Mouse (Mus musculus): ENCODE results near the gene Plac1. TPM values are rescaled to one million over a fixed set of nuclear protein-coding genes. Genes with fewer than 3 reads are reported as not detected.

Plac1 gene
- polyA plus RNA-seq, 1 experiment from 2014 or later, result 6.0 TPM

GRCm38 (mm10) chrX:53196392-53196791, 43.5 kb downstream of the Plac1 start:
- Histone ChIP-seq H3K9me3 (replicated peaks) (no peaks in the 10 kb centered on the region), H3K4me1 (peaks cover 5% of the 10 kb centered on the region; the same call in 1 of the 2 replicates), H3K27me3 (no peaks in the 10 kb centered on the region), H3K9ac (no peak overlapping the region), H3K36me3 (no peaks in the 10 kb centered on the region), H3K27ac (no peak overlapping the region), H3K4me2 (no peak overlapping the region), H3K4me3 (replicated peaks) (no peak overlapping the region)
- WGBS, result 37% methylated on average over 5 of the region's 5 CpGs
- peak; percentile 54 for ATAC-seq (replicated peaks; ENCODE audit: low FRiP score)

- H3K9me3 ChIP-seq (replicated peaks), result no peaks in the 10 kb centered on the region
- H3K9ac ChIP-seq, result no peak overlapping the region
- no peak for ATAC-seq (replicated peaks; ENCODE audit: low FRiP score)
- H3K36me3 ChIP-seq, result no peaks in the 10 kb centered on the region
- no peaks in the 10 kb centered on the region for H3K4me1 ChIP-seq
- peaks cover 7% of the 10 kb centered on the region; the same call in 1 of the 2 replicates for H3K27me3 ChIP-seq
- no peak overlapping the region for H3K4me3 ChIP-seq (replicated peaks)
- WGBS, result 79% methylated on average over 1 of the region's 1 CpGs
- no peak overlapping the region for H3K4me2 ChIP-seq
- no peak overlapping the region for H3K27ac ChIP-seq
Measured at GRCm38 (mm10) chrX:53188692-53189091, 51.2 kb downstream of the Plac1 start.

GRCm38 (mm10) chrX:53179801-53180200, 60.1 kb downstream of the Plac1 start:
- H3K4me2 ChIP-seq, result no peak overlapping the region
- no peaks in the 10 kb centered on the region for H3K9me3 ChIP-seq (replicated peaks)
- peaks cover 13% of the 10 kb centered on the region for H3K27me3 ChIP-seq
- WGBS, result 67% methylated on average over 3 of the region's 3 CpGs
- H3K36me3 ChIP-seq, result no peaks in the 10 kb centered on the region
- H3K4me3 ChIP-seq (replicated peaks), result no peak overlapping the region
- H3K9ac ChIP-seq, result no peak overlapping the region
- H3K27ac ChIP-seq, result no peak overlapping the region
- H3K4me1 ChIP-seq, result no peaks in the 10 kb centered on the region
- ATAC-seq (replicated peaks; ENCODE audit: low FRiP score), result no peak

GRCm38 (mm10) chrX:53176296-53176695, 63.6 kb downstream of the Plac1 start:
- WGBS, result 78% methylated on average over 5 of the region's 5 CpGs
- no peak for ATAC-seq (replicated peaks; ENCODE audit: low FRiP score)
- Histone ChIP-seq H3K27ac (no peak overlapping the region), H3K4me3 (replicated peaks) (no peak overlapping the region), H3K36me3 (no peaks in the 10 kb centered on the region), H3K9ac (no peak overlapping the region), H3K27me3 (peaks cover 16% of the 10 kb centered on the region), H3K4me2 (no peak overlapping the region), H3K9me3 (replicated peaks) (no peaks in the 10 kb centered on the region), H3K4me1 (no peaks in the 10 kb centered on the region)

GRCm38 (mm10) chrX:53168623-53169022, 71.3 kb downstream of the Plac1 start:
- H3K4me1 ChIP-seq, result peaks cover 10% of the 10 kb centered on the region
- H3K27me3 ChIP-seq, result peaks cover 17% of the 10 kb centered on the region
- ATAC-seq (replicated peaks; ENCODE audit: low FRiP score), result no peak
- WGBS, result 79% methylated on average over 2 of the region's 2 CpGs
- H3K9me3 ChIP-seq (replicated peaks), result no peaks in the 10 kb centered on the region
- no peak overlapping the region for H3K27ac ChIP-seq
- H3K4me2 ChIP-seq, result no peak overlapping the region
- no peak overlapping the region for H3K9ac ChIP-seq
- no peak overlapping the region for H3K4me3 ChIP-seq (replicated peaks)
- H3K36me3 ChIP-seq, result no peaks in the 10 kb centered on the region

- Histone ChIP-seq H3K9ac (no peak overlapping the region), H3K4me2 (no peak overlapping the region), H3K27ac (peak overlapping the region; percentile 66), H3K36me3 (no peaks in the 10 kb centered on the region), H3K27me3 (peaks cover 17% of the 10 kb centered on the region), H3K4me3 (replicated peaks) (no peak overlapping the region), H3K4me1 (peaks cover 10% of the 10 kb centered on the region), H3K9me3 (replicated peaks) (no peaks in the 10 kb centered on the region)
- 31% methylated on average over 4 of the region's 4 CpGs for WGBS
- no peak for ATAC-seq (replicated peaks; ENCODE audit: low FRiP score)
Measured at GRCm38 (mm10) chrX:53166901-53167525, 72.9 kb downstream of the Plac1 start.

- no peak for ATAC-seq (replicated peaks; ENCODE audit: low FRiP score)
- peaks cover 15% of the 10 kb centered on the region for H3K27me3 ChIP-seq
Measured at GRCm38 (mm10) chrX:53166251-53166900, 73.5 kb downstream of the Plac1 start.

GRCm38 (mm10) chrX:53162589-53162988, 77.3 kb downstream of the Plac1 start:
- Histone ChIP-seq H3K4me2 (no peak overlapping the region), H3K4me1 (peaks cover 18% of the 10 kb centered on the region), H3K27ac (no peak overlapping the region), H3K4me3 (replicated peaks) (no peak overlapping the region), H3K27me3 (peaks cover 6% of the 10 kb centered on the region; the same call in 1 of the 2 replicates), H3K9ac (no peak overlapping the region), H3K36me3 (no peaks in the 10 kb centered on the region), H3K9me3 (replicated peaks) (no peaks in the 10 kb centered on the region)
- 59% methylated on average over 4 of the region's 4 CpGs for WGBS
- ATAC-seq (replicated peaks; ENCODE audit: low FRiP score), result no peak

More at GRCm38 (mm10) chrX:53166251-53166900, 73.5 kb downstream of the Plac1 start:
- H3K36me3 ChIP-seq, result no peaks in the 10 kb centered on the region
- H3K4me2 ChIP-seq, result no peak overlapping the region
- WGBS, result 35% methylated on average over 15 of the region's 15 CpGs
- no peak overlapping the region for H3K4me3 ChIP-seq (replicated peaks)
- no peak overlapping the region for H3K9ac ChIP-seq
- H3K4me1 ChIP-seq, result peaks cover 15% of the 10 kb centered on the region
- H3K27ac ChIP-seq, result peak overlapping the region; percentile 66
- H3K9me3 ChIP-seq (replicated peaks), result no peaks in the 10 kb centered on the region

GRCm38 (mm10) chrX:53161583-53161982, 78.3 kb downstream of the Plac1 start:
- Histone ChIP-seq H3K27ac (no peak overlapping the region), H3K27me3 (peaks cover 3% of the 10 kb centered on the region; the same call in 1 of the 2 replicates)
- 57% methylated on average over 4 of the region's 4 CpGs for WGBS

GRCm38 (mm10) chrX:53161115-53161514, 78.8 kb downstream of the Plac1 start:
- no peak overlapping the region for H3K4me3 ChIP-seq (replicated peaks)
- ATAC-seq (replicated peaks; ENCODE audit: low FRiP score), result no peak

More at GRCm38 (mm10) chrX:53161583-53161982, 78.3 kb downstream of the Plac1 start:
- no peak overlapping the region for H3K4me3 ChIP-seq (replicated peaks)
- no peak for ATAC-seq (replicated peaks; ENCODE audit: low FRiP score)
- H3K36me3 ChIP-seq, result no peaks in the 10 kb centered on the region
- no peaks in the 10 kb centered on the region for H3K9me3 ChIP-seq (replicated peaks)
- no peak overlapping the region for H3K4me2 ChIP-seq
- H3K4me1 ChIP-seq, result peaks cover 10% of the 10 kb centered on the region
- H3K9ac ChIP-seq, result no peak overlapping the region

GRCm38 (mm10) chrX:53148039-53148438, 91.9 kb downstream of the Plac1 start:
- ATAC-seq (replicated peaks; ENCODE audit: low FRiP score), result no peak

More at GRCm38 (mm10) chrX:53161115-53161514, 78.8 kb downstream of the Plac1 start:
- Histone ChIP-seq H3K27ac (no peak overlapping the region), H3K36me3 (no peaks in the 10 kb centered on the region), H3K9ac (no peak overlapping the region), H3K4me1 (peaks cover 8% of the 10 kb centered on the region; the same call in 1 of the 2 replicates), H3K4me2 (no peak overlapping the region), H3K9me3 (replicated peaks) (no peaks in the 10 kb centered on the region), H3K27me3 (peaks cover 3% of the 10 kb centered on the region; the same call in 1 of the 2 replicates)
- WGBS, result 47% methylated on average over 5 of the region's 5 CpGs

GRCm38 (mm10) chrX:53146389-53146917, 93.5 kb downstream of the Plac1 start:
- Histone ChIP-seq H3K27ac (no peak overlapping the region), H3K9me3 (replicated peaks) (no peaks in the 10 kb centered on the region), H3K9ac (no peak overlapping the region), H3K4me1 (no peaks in the 10 kb centered on the region), H3K36me3 (no peaks in the 10 kb centered on the region), H3K4me2 (no peak overlapping the region), H3K27me3 (peaks cover 15% of the 10 kb centered on the region), H3K4me3 (replicated peaks) (no peak overlapping the region)
- 61% methylated on average over 5 of the region's 5 CpGs for WGBS
- no peak for ATAC-seq (replicated peaks; ENCODE audit: low FRiP score)

More at GRCm38 (mm10) chrX:53148039-53148438, 91.9 kb downstream of the Plac1 start:
- Histone ChIP-seq H3K4me3 (replicated peaks) (no peak overlapping the region), H3K27me3 (peaks cover 22% of the 10 kb centered on the region), H3K4me1 (0 out of 2 replicates have a peak, but pooled peaks cover 1% of the 10 kb centered on the region), H3K36me3 (no peaks in the 10 kb centered on the region), H3K4me2 (no peak overlapping the region), H3K9me3 (replicated peaks) (no peaks in the 10 kb centered on the region), H3K27ac (no peak overlapping the region), H3K9ac (no peak overlapping the region)
- WGBS, result 48% methylated on average over 2 of the region's 2 CpGs
